Mouse (Mus musculus) testis, adult 2 months (tissue): Measurements from ENCODE around the gene Gm527.

Experiments
- CTCF ChIP-seq: fragments of 200-500 bp; IDR thresholded peaks from 2 replicates; pipeline ENCODE4 v1.5.1; 2012; ENCODE audit warnings: low read depth, mild to moderate bottlenecking, inconsistent platforms, low read length, moderate library complexity; ENCODE audit not compliant: control insufficient read depth, insufficient read depth, insufficient replicate concordance
- POLR2A ChIP-seq: fragments of 200-500 bp; IDR thresholded peaks from 2 replicates; pipeline ENCODE4 v1.6.1; 2012; ENCODE audit warnings: low read depth, mild to moderate bottlenecking, inconsistent platforms, low read length, moderate library complexity; ENCODE audit not compliant: control insufficient read depth

DNA sequence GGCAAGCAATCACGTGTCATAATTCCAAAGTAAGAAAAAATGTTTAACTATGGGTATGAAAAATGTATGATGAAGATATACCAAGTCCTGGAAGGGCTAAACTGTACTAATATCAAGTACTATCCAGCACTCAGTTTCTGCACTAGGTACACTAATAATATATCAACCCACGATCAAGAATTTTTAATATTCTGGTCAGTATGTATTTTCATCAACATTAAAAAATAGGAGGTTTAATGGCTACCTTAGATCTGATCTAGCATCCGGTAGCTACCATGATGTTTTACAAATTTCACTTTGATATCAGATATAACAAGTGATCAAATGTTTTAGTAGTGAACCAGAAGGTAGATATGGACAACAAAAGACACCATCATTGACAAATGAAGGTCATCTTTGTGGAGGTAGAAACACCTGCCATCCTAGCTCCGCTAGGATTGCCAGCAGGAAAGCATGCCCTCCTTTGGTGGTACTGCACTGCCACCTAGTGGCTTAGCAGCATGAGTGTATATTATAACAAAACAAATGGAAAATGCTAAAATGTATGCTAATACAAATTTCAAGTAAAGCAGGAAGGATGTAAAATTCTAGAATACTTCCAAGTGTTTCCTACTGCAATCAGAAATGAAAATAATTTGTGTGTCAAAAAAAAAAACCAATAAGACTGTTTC is 20.5 kb upstream of the Gm527 start:
- TF ChIP-seq CTCF (peak; percentile 65; the same call in 1 of the 2 replicates), POLR2A (no peak)
